Mouse (Mus musculus) liver, postnatal 0 days (tissue): ENCODE measurements around the gene Stat4.

ENCODE experiments used
- CTCF ChIP-seq: sonication (generic); IDR thresholded peaks from 2 replicates; pipeline ENCODE4 v1.5.1; 2016; ENCODE audit warnings: antibody characterized with exemption, low read depth
- EP300 ChIP-seq: IDR thresholded peaks from 2 replicates; pipeline ENCODE4 v1.6.1; 2016; ENCODE audit warnings: antibody characterized with exemption, low read depth, mild to moderate bottlenecking

GRCm38 (mm10) chr1:52118860-52119591, 132.1 kb downstream of the Stat4 start, which contains the start of gene Stat1:
- TF ChIP-seq CTCF: peak; percentile 44
- TF ChIP-seq EP300: peak; percentile 82
